Mouse (Mus musculus) brain, embryonic 18.5 days (tissue): ENCODE results near the gene Cytip.

ENCODE experiments used
- DNase-seq: peaks from one replicate; pipeline ENCODE4 v3.0.0-alpha.2; 2012; ENCODE audit warnings: low read depth, low spot score

The Cytip gene

GRCm38 (mm10) chr2:58195346-58195745 is at the start of gene Cytip:
Gene Cytip (minus strand): TSS chr2:58195532.
- DNase-seq, result no peak

GRCm38 (mm10) chr2:58240639-58241038 is 45.3 kb upstream of the Cytip start:
- peak; percentile 43 for DNase-seq

- peak; percentile 46 for DNase-seq
Measured at GRCm38 (mm10) chr2:58237487-58237886, 42.2 kb upstream of the Cytip start.

GRCm38 (mm10) chr2:58199442-58199841 is 4.1 kb upstream of the Cytip start:
- peak; percentile 16 for DNase-seq

GRCm38 (mm10) chr2:58196880-58197279 is 1.5 kb upstream of the Cytip start:
- no peak for DNase-seq

- DNase-seq, result no peak
Measured at GRCm38 (mm10) chr2:58194422-58195115, 763 bp downstream of the Cytip start.

- DNase-seq, result no peak
Measured at GRCm38 (mm10) chr2:58192160-58192559, 3.2 kb downstream of the Cytip start.

- no peak for DNase-seq
Measured at GRCm38 (mm10) chr2:58189501-58189900, 5.8 kb downstream of the Cytip start.

- DNase-seq, result no peak
Measured at GRCm38 (mm10) chr2:58188903-58189302, 6.4 kb downstream of the Cytip start.

- DNase-seq, result no peak
Measured at GRCm38 (mm10) chr2:58187310-58188051, 7.9 kb downstream of the Cytip start.

GRCm38 (mm10) chr2:58184197-58184596 is 11.1 kb downstream of the Cytip start:
- DNase-seq, result no peak

- DNase-seq, result no peak
Measured at GRCm38 (mm10) chr2:58183658-58184057, 11.7 kb downstream of the Cytip start.

- DNase-seq, result no peak
Measured at GRCm38 (mm10) chr2:58180776-58181175, 14.6 kb downstream of the Cytip start.

- DNase-seq, result no peak
Measured at GRCm38 (mm10) chr2:58179056-58179455, 16.3 kb downstream of the Cytip start.

GRCm38 (mm10) chr2:58175392-58176291 is 19.7 kb downstream of the Cytip start:
- DNase-seq, result no peak

- peak; percentile 47 for DNase-seq
Measured at GRCm38 (mm10) chr2:58174476-58175286, 20.7 kb downstream of the Cytip start.

GRCm38 (mm10) chr2:58172963-58173362 is 22.4 kb downstream of the Cytip start:
- no peak for DNase-seq

- DNase-seq, result no peak
Measured at GRCm38 (mm10) chr2:58169173-58169572, 26.2 kb downstream of the Cytip start.

GRCm38 (mm10) chr2:58167654-58168053 is 27.7 kb downstream of the Cytip start:
- DNase-seq, result no peak

- no peak for DNase-seq
Measured at GRCm38 (mm10) chr2:58166764-58167163, 28.6 kb downstream of the Cytip start.
